Mouse (Mus musculus): ENCODE data around the gene Gng10. TPM values are rescaled to one million over a fixed set of nuclear protein-coding genes. Genes with fewer than 3 reads are reported as not detected.

Gene Gng10
- total and polyA plus RNA-seq, 3 experiments = 55.6 to 189 (median 78.6) TPM

DNA sequence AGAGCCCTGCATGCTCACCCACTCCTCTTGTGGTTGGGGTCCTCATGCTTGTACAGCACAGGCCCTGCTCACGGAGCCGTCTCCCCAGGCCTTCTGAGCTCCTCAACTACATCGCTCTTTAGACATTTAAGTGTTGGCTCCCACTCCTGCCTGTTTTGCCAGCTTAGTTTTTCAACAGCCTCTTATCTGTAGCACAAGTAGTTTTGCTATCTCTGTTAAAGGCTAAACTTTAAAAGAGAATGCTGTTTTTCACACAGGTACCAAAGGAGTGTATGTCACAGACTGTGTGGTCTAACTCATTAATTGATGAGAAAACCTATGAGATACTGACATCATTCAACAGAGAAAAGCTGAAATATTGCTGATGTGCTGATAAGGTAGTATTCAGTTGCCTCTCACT is 23.4 kb upstream of the Gng10 start:
- H3K27me3 ChIP-seq (replicated peaks) = no peaks in the 10 kb centered on the region
- DNase-seq (ENCODE audit: extremely low read depth) = no peak
- dilution Hi-C loops (cut with MboI; ENCODE audit: extremely low pct_ligation_motif_present, extremely low pct_unique_long_range_greater_than_20kb, low sequenced_read_pairs) = no loop called here
- H3K4me2 ChIP-seq (ENCODE audit: insufficient read depth, low read depth, poor library complexity, severe bottlenecking) = no peak overlapping the region
- in situ Hi-C loops (cut with MboI; ENCODE audit: low pct_ligation_motif_present, low pct_unique_long_range_greater_than_20kb, low sequenced_read_pairs) = no loop called here
- peaks cover 11% of the 10 kb centered on the region for H3K79me2 ChIP-seq (replicated peaks; ENCODE audit: control insufficient read depth, extremely low read depth, insufficient read depth, poor library complexity, severe bottlenecking)
- TF ChIP-seq ELF1 (IDR thresholded peaks at IDR 0.05; ENCODE audit: low read depth, low read length) = no peak
- TF ChIP-seq BHLHE40 (IDR thresholded peaks at IDR 0.05; ENCODE audit: low read depth, low read length) = no peak
- no peak for TF ChIP-seq SMC3 (IDR thresholded peaks at IDR 0.05; ENCODE audit: low read depth, low read length)
- no peak for TF ChIP-seq GABPA (IDR thresholded peaks at IDR 0.05; ENCODE audit: insufficient replicate concordance, low read depth, low read length)
- TF ChIP-seq SIN3A (IDR thresholded peaks at IDR 0.05; ENCODE audit: low read length) = no peak
- no peak for TF ChIP-seq MAFK (IDR thresholded peaks at IDR 0.05; ENCODE audit: insufficient replicate concordance, low read length)
- TF ChIP-seq HCFC1 (IDR thresholded peaks at IDR 0.05; ENCODE audit: low read depth, low read length) = no peak
- no peak for TF ChIP-seq ZKSCAN1 (IDR thresholded peaks at IDR 0.05; ENCODE audit: borderline replicate concordance, low read depth, low read length)
- TF ChIP-seq ETS1 (conservative IDR thresholded peaks at IDR 0.05; ENCODE audit: low read depth, low read length) = no peak
- no peak for TF ChIP-seq CHD1 (IDR thresholded peaks at IDR 0.05; ENCODE audit: low read depth, low read length)
- TF ChIP-seq MYC (IDR thresholded peaks at IDR 0.05; ENCODE audit: low read depth, low read length) = no peak
- TF ChIP-seq KAT2A (IDR thresholded peaks at IDR 0.05; ENCODE audit: insufficient replicate concordance, low read length) = no peak
- no peak for TF ChIP-seq ZC3H11A (IDR thresholded peaks at IDR 0.05; ENCODE audit: low read depth, low read length)
- no peak for TF ChIP-seq MEF2A (IDR thresholded peaks at IDR 0.05; ENCODE audit: borderline replicate concordance, low read depth, low read length)
- no peaks in the 10 kb centered on the region for H3K9me3 ChIP-seq (replicated peaks; ENCODE audit: low read length)
- H3K36me3 ChIP-seq (replicated peaks in 1 of 2; ENCODE audit: control insufficient read depth in 1 of 2, insufficient read depth in 1 of 2, low read length in 1 of 2) = peaks cover 2 to 24% of the 10 kb centered on the region in 2 experiments
- H3K9ac ChIP-seq (ENCODE audit: insufficient read depth, low read depth) = no peak overlapping the region
- H3K4me1 ChIP-seq (ENCODE audit: control insufficient read depth in 1 of 2, insufficient read depth in 2 of 2) = peaks cover 8 to 37% of the 10 kb centered on the region in 2 experiments
- H3K27ac ChIP-seq (ENCODE audit: insufficient read depth, low read depth) = no peak overlapping the region
- no peak overlapping the region for H3K4me3 ChIP-seq (replicated peaks in 1 of 3; ENCODE audit: low read depth in 2 of 3, low read length in 2 of 3, poor library complexity in 1 of 3)

GRCm38 (mm10) chr4:59015181-59015580 is 19.7 kb upstream of the Gng10 start:
- no peak for DNase-seq (ENCODE audit: extremely low read depth)
- TF ChIP-seq JUN (IDR thresholded peaks at IDR 0.05; ENCODE audit: insufficient read depth, low read depth, low read length) (no peak), USF2 (conservative IDR thresholded peaks at IDR 0.05; ENCODE audit: low read depth, low read length) (no peak), POLR2AphosphoS2 (IDR thresholded peaks at IDR 0.05; ENCODE audit: low read depth, low read length) (no peak), RAD21 (IDR thresholded peaks at IDR 0.05; ENCODE audit: low read depth, low read length) (no peak), POLR2A (IDR thresholded peaks at IDR 0.05; ENCODE audit: low read depth, low read length) (no peak), USF1 (IDR thresholded peaks at IDR 0.05; ENCODE audit: low read depth, low read length) (no peak), CHD1 (IDR thresholded peaks at IDR 0.05; ENCODE audit: low read depth, low read length) (no peak), JUND (conservative IDR thresholded peaks at IDR 0.05; ENCODE audit: low read depth, low read length) (no peak), TCF12 (IDR thresholded peaks at IDR 0.05; ENCODE audit: low read depth, low read length) (no peak), MAZ (IDR thresholded peaks at IDR 0.05; ENCODE audit: low read depth, low read length) (no peak), MAFK (IDR thresholded peaks at IDR 0.05; ENCODE audit: insufficient replicate concordance, low read length) (no peak), MEF2A (IDR thresholded peaks at IDR 0.05; ENCODE audit: borderline replicate concordance, low read depth, low read length) (no peak), SIN3A (IDR thresholded peaks at IDR 0.05; ENCODE audit: low read length) (no peak), MYC (IDR thresholded peaks at IDR 0.05; ENCODE audit: low read depth, low read length) (no peak), ZKSCAN1 (IDR thresholded peaks at IDR 0.05; ENCODE audit: borderline replicate concordance, low read depth, low read length) (no peak), ETS1 (conservative IDR thresholded peaks at IDR 0.05; ENCODE audit: low read depth, low read length) (no peak), TBP (conservative IDR thresholded peaks at IDR 0.05; ENCODE audit: low read depth, low read length) (no peak), HCFC1 (IDR thresholded peaks at IDR 0.05; ENCODE audit: low read depth, low read length) (no peak), GABPA (IDR thresholded peaks at IDR 0.05; ENCODE audit: insufficient replicate concordance, low read depth, low read length) (no peak)
- dilution Hi-C loops (cut with MboI; ENCODE audit: extremely low pct_ligation_motif_present, extremely low pct_unique_long_range_greater_than_20kb, low sequenced_read_pairs) (no loop called here), in situ Hi-C loops (cut with MboI; ENCODE audit: low pct_ligation_motif_present, low pct_unique_long_range_greater_than_20kb, low sequenced_read_pairs) (no loop called here)
- peaks cover 11 to 52% of the 10 kb centered on the region in 2 experiments for H3K36me3 ChIP-seq (replicated peaks in 1 of 2; ENCODE audit: control insufficient read depth in 1 of 2, insufficient read depth in 1 of 2, low read length in 1 of 2)
- no peak overlapping the region for H3K9ac ChIP-seq (ENCODE audit: insufficient read depth, low read depth)
- H3K4me2 ChIP-seq (ENCODE audit: insufficient read depth, low read depth, poor library complexity, severe bottlenecking) = no peak overlapping the region
- H3K27ac ChIP-seq (ENCODE audit: insufficient read depth, low read depth) = no peak overlapping the region
- H3K79me2 ChIP-seq (replicated peaks; ENCODE audit: control insufficient read depth, extremely low read depth, insufficient read depth, poor library complexity, severe bottlenecking) = peaks cover 3% of the 10 kb centered on the region; the same call in 1 of the 2 replicates
- peaks cover 0 to 2% of the 10 kb centered on the region in 2 experiments; a peak in 2 of 4 replicates for H3K4me1 ChIP-seq (ENCODE audit: control insufficient read depth in 1 of 2, insufficient read depth in 2 of 2)
- no peak overlapping the region for H3K4me3 ChIP-seq (replicated peaks in 1 of 3; ENCODE audit: low read depth in 2 of 3, low read length in 2 of 3, poor library complexity in 1 of 3)
- no peaks in the 10 kb centered on the region for H3K27me3 ChIP-seq (replicated peaks)
- no peaks in the 10 kb centered on the region for H3K9me3 ChIP-seq (replicated peaks; ENCODE audit: low read length)
